24 mouse cellular contexts compared by ENCODE assay signal in the genomic region with DNA sequence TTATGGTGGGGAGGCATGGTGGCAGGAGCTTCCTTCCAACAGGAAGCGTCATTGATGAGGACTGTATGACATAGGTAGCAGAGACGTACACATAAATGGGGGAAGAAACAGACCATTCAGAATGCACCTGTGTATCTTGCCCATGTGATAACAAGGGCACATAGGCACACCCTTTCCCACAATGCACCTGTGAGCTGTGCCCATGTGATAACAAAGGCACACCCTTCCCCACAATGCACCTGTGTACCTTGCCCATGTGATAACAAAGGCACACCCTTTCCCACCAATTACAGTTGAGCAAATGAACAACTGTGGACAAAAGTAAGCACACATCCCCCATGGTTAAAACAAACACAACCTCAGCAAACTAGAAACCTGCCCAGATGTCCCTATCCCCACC. TPM values are rescaled to one million over a fixed set of nuclear protein-coding genes. Genes with fewer than 3 reads are reported as not detected.
DNase-seq lines count a peak whose midpoint lies in the region; ATAC-seq and TF ChIP-seq lines count a peak whose summit lies in the region.
"Had no signal": no experiment of that assay in that cellular context is flagged by ENCODE, and none has a peak within 500 bp of the region (broad histone marks: within the 10 kb centered on the region; RNA-seq: fewer than 3 reads in every experiment).

No protein-coding gene starts in this region.

- TF ChIP-seq POLR2A in CH12.LX (IDR thresholded peaks at IDR 0.05; ENCODE audit: low read depth, low read length), result no peak
- TF ChIP-seq POLR2A in kidney, adult 2 months (IDR thresholded peaks at IDR 0.05; ENCODE audit: low read depth, low read length), result no peak

- H3K9me3 ChIP-seq in heart, embryonic 11.5 days (replicated peaks; ENCODE audit: control insufficient read depth, low read length), result no peaks in the 10 kb centered on the region
- H3K9me3 ChIP-seq in CH12.LX (replicated peaks; ENCODE audit: low read length), result no peaks in the 10 kb centered on the region
- no peaks in the 10 kb centered on the region for H3K9me3 ChIP-seq in intestine, postnatal 0 days (ENCODE audit: control insufficient read depth)
- H3K9me3 ChIP-seq in stomach, embryonic 15.5 days, result no peaks in the 10 kb centered on the region
- H3K9me3 ChIP-seq: embryonic facial prominence, embryonic 13.5 days; forebrain, embryonic 12.5 days; heart, embryonic 13.5 days; hindbrain, embryonic 15.5 days had no signal

- no peaks in the 10 kb centered on the region for H3K36me3 ChIP-seq in heart, embryonic 11.5 days (ENCODE audit: control insufficient read depth, insufficient read depth, low read length)
- no peaks in the 10 kb centered on the region for H3K36me3 ChIP-seq in CH12.LX (replicated peaks in 1 of 2; ENCODE audit: control insufficient read depth in 1 of 2, insufficient read depth in 1 of 2, low read length in 1 of 2)
- H3K36me3 ChIP-seq in intestine, postnatal 0 days (ENCODE audit: control insufficient read depth, insufficient read depth), result no peaks in the 10 kb centered on the region
- H3K36me3 ChIP-seq in stomach, embryonic 15.5 days, result no peaks in the 10 kb centered on the region
- no peaks in the 10 kb centered on the region for H3K36me3 ChIP-seq in kidney, adult 2 months (ENCODE audit: control insufficient read depth, insufficient read depth, low read length)
- H3K36me3 ChIP-seq: embryonic facial prominence, embryonic 13.5 days; forebrain, embryonic 12.5 days; heart, embryonic 13.5 days; hindbrain, embryonic 15.5 days had no signal

- WGBS in heart, embryonic 11.5 days (ENCODE audit: insufficient replicate concordance), result 66% methylated on average over 2 of the region's 2 CpGs
- WGBS in intestine, postnatal 0 days, result 51% methylated on average over 2 of the region's 2 CpGs
- WGBS in stomach, embryonic 15.5 days, result 70% methylated on average over 2 of the region's 2 CpGs
- WGBS in kidney, adult 2 months, result 90% methylated on average over 2 of the region's 2 CpGs

- DNase-seq in heart, adult 9 months (ENCODE audit: low spot score in 2 of 2), result no peak
- DNase-seq in CH12.LX (ENCODE audit: extremely low read depth), result peak; percentile 19
- DNase-seq in cerebellum, adult 18-20 months, result no peak
- no peak for DNase-seq in layer of hippocampus, adult 11-12 months (ENCODE audit: low spot score)
- DNase-seq in kidney, adult 2 months, result no peak
- DNase-seq: adrenal gland, adult 2 months; adrenal gland, postnatal 36 days; B cell, adult 2 months; cerebellum, adult 11 months; cerebellum, adult 9-10 months; cerebellum, postnatal 25 days; gastrocnemius, postnatal 10 days; heart, adult 2 months; heart, postnatal 36 days had no signal

- no peak overlapping the region for H3K27ac ChIP-seq in heart, embryonic 11.5 days (ENCODE audit: low read depth, low read length)
- no peak overlapping the region for H3K27ac ChIP-seq in CH12.LX (ENCODE audit: insufficient read depth, low read depth)
- H3K27ac ChIP-seq in intestine, postnatal 0 days (ENCODE audit: low read depth, low read length), result no peak overlapping the region
- H3K27ac ChIP-seq in stomach, embryonic 15.5 days, result no peak overlapping the region
- H3K27ac ChIP-seq in kidney, adult 2 months (ENCODE audit: insufficient read depth, low read depth, low read length), result no peak overlapping the region
- H3K27ac ChIP-seq: embryonic facial prominence, embryonic 13.5 days; forebrain, embryonic 12.5 days; heart, adult 2 months; heart, embryonic 13.5 days; hindbrain, embryonic 15.5 days had no signal

- TF ChIP-seq CTCF in CH12.LX (conservative IDR thresholded peaks at IDR 0.05 in 1 of 2, IDR thresholded peaks at IDR 0.05 in 1 of 2; ENCODE audit: low read depth in 2 of 2, low read length in 2 of 2), result no peak
- TF ChIP-seq CTCF in intestine, postnatal 0 days (IDR thresholded peaks at IDR 0.05; ENCODE audit: low read depth), result no peak
- no peak for TF ChIP-seq CTCF in kidney, adult 2 months (conservative IDR thresholded peaks at IDR 0.05; ENCODE audit: insufficient read depth, insufficient read length, low read depth, low read length)

- in situ Hi-C loops in CH12.LX (cut with MboI; ENCODE audit: low pct_ligation_motif_present, low pct_unique_long_range_greater_than_20kb, low sequenced_read_pairs), result no loop called here

- no peak for TF ChIP-seq RAD21 in CH12.LX (IDR thresholded peaks at IDR 0.05; ENCODE audit: low read depth, low read length)

- no peak overlapping the region for H3K9ac ChIP-seq in heart, embryonic 11.5 days (ENCODE audit: low read depth, low read length)
- H3K9ac ChIP-seq in CH12.LX (ENCODE audit: insufficient read depth, low read depth), result no peak overlapping the region
- no peak overlapping the region for H3K9ac ChIP-seq in intestine, postnatal 0 days (ENCODE audit: low read depth, low read length)
- no peak overlapping the region for H3K9ac ChIP-seq in stomach, embryonic 15.5 days
- H3K9ac ChIP-seq: embryonic facial prominence, embryonic 13.5 days; forebrain, embryonic 12.5 days; heart, embryonic 13.5 days; hindbrain, embryonic 15.5 days had no signal

- peaks cover 20% of the 10 kb centered on the region for H3K27me3 ChIP-seq in heart, embryonic 11.5 days (ENCODE audit: control insufficient read depth, insufficient read depth, low read length)
- no peaks in the 10 kb centered on the region for H3K27me3 ChIP-seq in CH12.LX (replicated peaks)
- no peaks in the 10 kb centered on the region for H3K27me3 ChIP-seq in intestine, postnatal 0 days (replicated peaks; ENCODE audit: control insufficient read depth, insufficient read depth, low read length)
- H3K27me3 ChIP-seq in stomach, embryonic 15.5 days (replicated peaks), result no peaks in the 10 kb centered on the region
- H3K27me3 ChIP-seq in kidney, adult 2 months (replicated peaks; ENCODE audit: control insufficient read depth, insufficient read depth, low read length), result no peaks in the 10 kb centered on the region
- H3K27me3 ChIP-seq: hindbrain, embryonic 15.5 days had no signal

- no peak overlapping the region for H3K4me3 ChIP-seq in heart, embryonic 11.5 days (ENCODE audit: low read depth, low read length)
- H3K4me3 ChIP-seq in CH12.LX (replicated peaks in 1 of 3; ENCODE audit: low read depth in 2 of 3, low read length in 2 of 3, poor library complexity in 1 of 3), result no peak overlapping the region
- no peak overlapping the region for H3K4me3 ChIP-seq in intestine, postnatal 0 days (ENCODE audit: low read depth, low read length)
- H3K4me3 ChIP-seq in stomach, embryonic 15.5 days (replicated peaks), result no peak overlapping the region
- H3K4me3 ChIP-seq in kidney, adult 2 months (ENCODE audit: insufficient read depth, low read depth, low read length), result no peak overlapping the region
- H3K4me3 ChIP-seq: embryonic facial prominence, embryonic 13.5 days; forebrain, embryonic 12.5 days; heart, adult 2 months; heart, embryonic 13.5 days; hindbrain, embryonic 15.5 days had no signal

- 0 out of 2 replicates have a peak, but pooled peaks have one; percentile 39 for ATAC-seq in heart, embryonic 11.5 days (replicated peaks; ENCODE audit: insufficient number of reproducible peaks, low FRiP score, low TSS enrichment)
- ATAC-seq in intestine, postnatal 0 days, result peak; percentile 25; the same call in 1 of the 2 replicates
- ATAC-seq in stomach, embryonic 15.5 days (ENCODE audit: insufficient read depth, low FRiP score, low read depth), result peak; percentile 43
- ATAC-seq: CD4-positive, CD25-positive, alpha-beta regulatory T cell, adult 4 months; forebrain, embryonic 16.5 days had no signal

- dilution Hi-C loops in CH12.LX (cut with MboI; ENCODE audit: extremely low pct_ligation_motif_present, extremely low pct_unique_long_range_greater_than_20kb, low sequenced_read_pairs), result no loop called here

- peaks cover 10% of the 10 kb centered on the region for H3K4me1 ChIP-seq in heart, embryonic 11.5 days (ENCODE audit: control insufficient read depth, insufficient read depth, low read length)
- H3K4me1 ChIP-seq in CH12.LX (ENCODE audit: control insufficient read depth in 1 of 2, insufficient read depth in 2 of 2), result peaks cover 9 to 47% of the 10 kb centered on the region in 2 experiments
- peaks cover 2% of the 10 kb centered on the region for H3K4me1 ChIP-seq in intestine, postnatal 0 days (replicated peaks; ENCODE audit: control insufficient read depth, insufficient read depth, low read length)
- H3K4me1 ChIP-seq in stomach, embryonic 15.5 days, result peaks cover 9% of the 10 kb centered on the region
- no peaks in the 10 kb centered on the region for H3K4me1 ChIP-seq in kidney, adult 2 months (ENCODE audit: control insufficient read depth, insufficient read depth, low read length)

- H3K4me2 ChIP-seq in heart, embryonic 11.5 days, result no peak overlapping the region
- H3K4me2 ChIP-seq in CH12.LX (ENCODE audit: insufficient read depth, low read depth, poor library complexity, severe bottlenecking), result no peak overlapping the region
- H3K4me2 ChIP-seq in intestine, postnatal 0 days (replicated peaks; ENCODE audit: low read depth), result no peak overlapping the region
- no peak overlapping the region for H3K4me2 ChIP-seq in stomach, embryonic 15.5 days
- H3K4me2 ChIP-seq: embryonic facial prominence, embryonic 13.5 days; forebrain, embryonic 12.5 days; heart, embryonic 13.5 days; hindbrain, embryonic 15.5 days had no signal

- TF ChIP-seq EP300 in CH12.LX (IDR thresholded peaks at IDR 0.05; ENCODE audit: low read length), result no peak

- no peaks in the 10 kb centered on the region for H3K79me2 ChIP-seq in CH12.LX (replicated peaks; ENCODE audit: control insufficient read depth, extremely low read depth, insufficient read depth, poor library complexity, severe bottlenecking)

TF ChIP-seq in CH12.LX, 34 proteins besides CTCF, POLR2A, EP300 and RAD21 (continues in another document):
- TF ChIP-seq MXI1 (IDR thresholded peaks at IDR 0.05; ENCODE audit: low read depth, low read length) (no peak), MAZ (IDR thresholded peaks at IDR 0.05; ENCODE audit: low read depth, low read length) (no peak), ZNF384 (IDR thresholded peaks at IDR 0.05; ENCODE audit: low read depth, low read length) (no peak)

RNA-seq across cellular contexts. Expression of a gene that starts 23.9 kb away (rescaled TPM):
- polyA plus RNA-seq in heart, embryonic 11.5 days (2014; fragmentation: Nextera tagmentation; extraction: Ambion mirVana), result 0.24 and 0.31 TPM in 2 replicates
- total RNA-seq in CH12.LX (2012; rRNA removed) (0.17 TPM in 1 of 2 replicates, not detected in the other), CH12.LX (2014; rRNA removed) (not detected in 2 replicates)
- not detected in 2 replicates for polyA plus RNA-seq in CH12.LX (2012; ENCODE audit: insufficient read length, low read depth)
- 0.12 TPM in 1 of 2 replicates, not detected in the other for polyA plus RNA-seq in intestine, postnatal 0 days (2015; fragmentation: Nextera tagmentation; extraction: Ambion mirVana)
- polyA plus RNA-seq in stomach, embryonic 15.5 days (2015; fragmentation: Nextera tagmentation; extraction: Ambion mirVana), result 0.54 and 0.76 TPM in 2 replicates
- not detected in 2 replicates for polyA plus RNA-seq in kidney, adult 2 months (2012; rRNA removed)
- total RNA-seq: adrenal gland, adult 2 months; adrenal gland, postnatal 36 days; gastrocnemius, postnatal 10 days; heart, adult 2 months; heart, postnatal 36 days had no signal
- polyA plus RNA-seq: CD4-positive, CD25-positive, alpha-beta regulatory T cell, adult 4 months; gonadal fat pad, adult 2 months; heart, adult 2 months had no signal

RNA-seq across cellular contexts. Expression of a gene that starts 54.5 kb away (rescaled TPM):
- 0.73 and 0.79 TPM in 2 replicates for polyA plus RNA-seq in heart, embryonic 11.5 days (2014; fragmentation: Nextera tagmentation; extraction: Ambion mirVana)
- not detected in 2 replicates for total RNA-seq in CH12.LX (2012; rRNA removed)
- not detected in 2 replicates for total RNA-seq in CH12.LX (2014; rRNA removed)
- not detected in 2 replicates for polyA plus RNA-seq in CH12.LX (2012; ENCODE audit: insufficient read length, low read depth)
- polyA plus RNA-seq in intestine, postnatal 0 days (2015; fragmentation: Nextera tagmentation; extraction: Ambion mirVana), result 0.10 TPM in 1 of 2 replicates, not detected in the other
- polyA plus RNA-seq in stomach, embryonic 15.5 days (2015; fragmentation: Nextera tagmentation; extraction: Ambion mirVana), result 0.48 and 0.49 TPM in 2 replicates
- 0.06 TPM in 1 of 2 replicates, not detected in the other for polyA plus RNA-seq in kidney, adult 2 months (2012; rRNA removed)
- total RNA-seq: adrenal gland, adult 2 months; adrenal gland, postnatal 36 days; gastrocnemius, postnatal 10 days had no signal
- polyA plus RNA-seq: adrenal gland, adult 2 months had no signal
